Mouse (Mus musculus) heart, embryonic 16.5 days (tissue): Measurements from ENCODE around the gene Elfn1. TPM values are rescaled to one million over a fixed set of nuclear protein-coding genes. Genes with fewer than 3 reads are reported as not detected.

ENCODE experiments used
- ATAC-seq: fragments of 200-750 bp; cut with Nextera tagmentation; replicated peaks from 2 replicates; pipeline ENCODE4 v1.8.0; 2017; ENCODE audit warnings: moderate number of reproducible peaks; ENCODE audit not compliant: insufficient read depth, low FRiP score; ENCODE audit errors: extremely low read depth
- H3K27ac ChIP-seq: fragments of 300-500 bp; sonication (generic); 2 replicates; pipeline ENCODE4 v1.5.1; 2014; ENCODE audit warnings: mild to moderate bottlenecking, low read length, control low read depth, moderate library complexity
- H3K27me3 ChIP-seq: fragments of 300-500 bp; sonication (generic); 2 replicates; pipeline ENCODE4 v1.6.1; 2014; ENCODE audit warnings: low read length, mixed read lengths; ENCODE audit not compliant: control insufficient read depth, insufficient read depth
- H3K36me3 ChIP-seq: fragments of 300-500 bp; sonication (generic); 2 replicates; pipeline ENCODE4 v1.6.1; 2014; ENCODE audit not compliant: control insufficient read depth, insufficient read depth
- H3K4me1 ChIP-seq: fragments of 300-500 bp; sonication (generic); 2 replicates; pipeline ENCODE4 v1.6.1; 2014; ENCODE audit warnings: low read length, mixed read lengths; ENCODE audit not compliant: control insufficient read depth, insufficient read depth
- H3K4me2 ChIP-seq: fragments of 300-500 bp; sonication (generic); 2 replicates; pipeline ENCODE4 v1.6.1; 2014; ENCODE audit warnings: low read depth, mild to moderate bottlenecking, control low read depth, low read length
- H3K4me3 ChIP-seq: fragments of 300-500 bp; sonication (generic); 2 replicates; pipeline ENCODE4 v1.5.1; 2014; ENCODE audit warnings: mild to moderate bottlenecking, control low read depth, low read length
- H3K9ac ChIP-seq: fragments of 300-500 bp; sonication (generic); 2 replicates; pipeline ENCODE4 v1.6.1; 2014; ENCODE audit warnings: low read length, control low read depth
- H3K9me3 ChIP-seq: fragments of 300-500 bp; sonication (generic); replicated peaks from 2 replicates; pipeline ENCODE4 v1.6.1; 2016; ENCODE audit warnings: low read length; ENCODE audit not compliant: control insufficient read depth
- WGBS: fragments of 180-500 bp; shearing (Covaris S2); extraction: QIAGEN DNeasy Blood & Tissue Kit; methylation state at CpG from one replicate; pipeline ENCODE4 v1.1.7; 2014; 5-methylcytosine and 5-hydroxymethylcytosine counted together
- polyA plus RNA-seq: library from polyadenylated mRNA; unstranded; fragments of >200 nt; fragmentation: Nextera tagmentation; extraction: Ambion mirVana; gene quantifications from 2 replicates; pipeline ENCODE4 v1.2.1, GENCODE M21; 2015

Gene Elfn1
- polyA plus RNA-seq, 1 experiment from 2014 or later: 0.68 TPM

DNA sequence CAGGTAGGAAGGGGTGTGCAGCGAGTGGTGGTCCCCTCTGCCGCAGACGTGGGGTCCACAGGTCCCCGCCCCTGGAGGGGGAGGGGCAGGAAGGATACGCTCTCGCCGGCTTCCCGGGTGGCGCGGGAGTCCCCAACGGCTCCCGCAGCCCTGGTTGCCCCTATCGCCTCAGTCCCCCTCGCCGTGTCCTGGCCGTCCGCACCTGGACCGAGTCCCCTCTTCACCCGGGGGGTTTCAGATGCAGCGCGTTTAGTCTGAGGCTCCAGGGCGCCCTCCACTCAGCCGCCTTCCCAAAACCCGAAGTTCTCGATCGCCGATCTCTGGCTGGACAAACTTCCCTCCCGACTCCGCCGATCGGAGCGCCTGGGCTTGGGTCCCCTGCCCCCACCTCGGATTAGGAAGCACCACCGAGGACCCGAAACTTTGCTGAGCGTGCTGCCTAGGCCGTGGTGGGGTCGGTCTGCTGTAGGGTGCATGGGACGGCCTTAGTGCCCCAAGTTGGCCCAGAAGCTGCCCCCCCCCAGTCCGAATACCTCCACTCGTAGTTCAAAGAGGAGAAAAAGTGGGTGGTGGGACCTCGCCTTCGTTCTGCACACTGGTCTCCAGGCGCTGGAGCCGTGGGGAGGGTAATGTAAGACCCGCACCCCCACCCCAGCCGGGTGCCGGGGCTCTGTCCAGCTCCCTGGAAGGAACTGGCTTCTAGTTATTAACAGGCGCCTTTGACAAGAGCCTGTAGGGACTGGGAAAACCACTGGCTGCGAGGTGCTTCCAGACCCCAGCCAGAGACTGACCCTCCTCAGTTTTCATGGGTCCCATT, 1.3 kb downstream of the Elfn1 start:
- peak overlapping the region; percentile 98 for H3K4me2 ChIP-seq
- H3K27me3 ChIP-seq: peaks cover 85% of the 10 kb centered on the region
- under 1% methylated on average over 50 of the region's 50 CpGs for WGBS
- H3K4me1 ChIP-seq: peaks cover 13% of the 10 kb centered on the region
- peak overlapping the region; percentile 67 for H3K9ac ChIP-seq
- H3K9me3 ChIP-seq: no peaks in the 10 kb centered on the region
- H3K36me3 ChIP-seq: no peaks in the 10 kb centered on the region
- peak; percentile 4; the same call in 1 of the 2 replicates for ATAC-seq
- peak overlapping the region; percentile 61 for H3K4me3 ChIP-seq
- no peak overlapping the region for H3K27ac ChIP-seq

DNA sequence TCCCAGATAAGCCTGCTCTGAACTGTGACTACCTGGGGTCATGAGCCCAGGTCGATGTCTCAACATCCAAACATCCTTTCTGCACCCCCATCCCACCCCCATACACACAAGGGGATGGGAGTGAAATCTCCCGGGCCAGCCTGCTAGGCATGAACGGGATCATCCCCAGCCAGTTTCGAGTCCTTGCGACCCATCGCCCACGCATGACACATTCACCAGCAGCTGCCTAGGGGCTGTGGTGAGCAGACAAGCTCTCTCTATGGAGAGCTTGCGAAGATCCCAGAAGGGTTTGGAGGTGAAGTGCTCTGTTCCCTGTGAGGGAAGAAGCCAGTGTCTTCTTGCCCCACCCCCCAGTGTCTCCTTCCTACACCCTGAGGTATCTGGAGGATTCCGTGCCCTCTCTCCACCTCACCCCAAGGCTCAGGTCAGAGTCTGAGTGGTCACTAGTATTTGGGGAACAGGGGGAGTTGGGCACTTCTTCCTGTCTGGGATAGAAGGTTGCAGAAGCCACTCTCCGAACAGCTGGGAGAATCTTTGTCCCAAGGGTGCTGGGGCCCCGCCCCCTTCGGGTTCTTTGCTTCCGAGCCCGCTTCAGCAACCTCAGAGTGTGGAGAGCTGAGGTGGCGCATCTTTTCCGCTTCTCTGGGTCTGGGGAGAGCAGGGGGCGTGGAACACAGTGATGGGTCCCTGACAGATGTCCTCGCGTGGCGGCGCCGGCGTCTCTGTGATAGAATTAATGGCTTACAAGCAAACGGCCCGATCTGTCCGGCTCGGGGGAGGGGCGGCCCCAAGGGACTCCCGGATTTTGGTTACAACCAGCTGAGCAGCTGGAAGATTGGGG, 2.2 kb downstream of the Elfn1 start:
- no peaks in the 10 kb centered on the region for H3K9me3 ChIP-seq
- peaks cover 93% of the 10 kb centered on the region for H3K27me3 ChIP-seq
- no peaks in the 10 kb centered on the region for H3K36me3 ChIP-seq
- H3K4me3 ChIP-seq: peak overlapping the region; percentile 11
- no peak overlapping the region for H3K9ac ChIP-seq
- H3K27ac ChIP-seq: no peak overlapping the region
- no peak for ATAC-seq
- H3K4me2 ChIP-seq: 0 out of 2 replicates have a peak overlapping the region, but pooled peaks have one; percentile 8
- 3% methylated on average over 29 of the region's 29 CpGs for WGBS
- peaks cover 13% of the 10 kb centered on the region for H3K4me1 ChIP-seq

DNA sequence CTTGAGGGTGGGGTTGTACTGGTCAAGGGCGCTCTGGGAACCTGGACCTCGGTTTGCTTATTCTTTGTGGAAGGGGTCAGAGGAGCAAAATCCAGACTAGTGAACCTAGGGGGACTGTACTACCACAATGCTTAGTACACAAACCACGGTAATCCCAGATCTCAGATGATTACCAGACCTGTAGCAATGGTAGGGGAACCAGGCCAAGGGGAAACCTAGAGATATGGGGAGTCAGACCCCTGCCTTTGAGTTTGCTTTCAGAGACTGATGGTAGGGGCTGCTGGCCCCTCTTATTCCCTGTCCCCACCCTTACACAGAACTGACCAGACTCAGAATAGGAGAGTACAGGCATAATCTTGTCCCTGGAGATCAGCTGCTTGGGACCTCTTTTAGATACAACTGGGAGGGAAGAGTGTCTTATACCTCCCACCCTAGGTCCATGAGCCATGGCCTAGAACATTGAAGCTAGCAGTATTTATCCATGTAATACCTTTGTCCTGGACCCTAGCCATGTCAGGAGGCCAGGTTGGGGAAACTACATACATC, 3.1 kb downstream of the Elfn1 start:
- peaks cover 13% of the 10 kb centered on the region for H3K4me1 ChIP-seq
- H3K4me3 ChIP-seq: no peak overlapping the region
- no peaks in the 10 kb centered on the region for H3K9me3 ChIP-seq

DNA sequence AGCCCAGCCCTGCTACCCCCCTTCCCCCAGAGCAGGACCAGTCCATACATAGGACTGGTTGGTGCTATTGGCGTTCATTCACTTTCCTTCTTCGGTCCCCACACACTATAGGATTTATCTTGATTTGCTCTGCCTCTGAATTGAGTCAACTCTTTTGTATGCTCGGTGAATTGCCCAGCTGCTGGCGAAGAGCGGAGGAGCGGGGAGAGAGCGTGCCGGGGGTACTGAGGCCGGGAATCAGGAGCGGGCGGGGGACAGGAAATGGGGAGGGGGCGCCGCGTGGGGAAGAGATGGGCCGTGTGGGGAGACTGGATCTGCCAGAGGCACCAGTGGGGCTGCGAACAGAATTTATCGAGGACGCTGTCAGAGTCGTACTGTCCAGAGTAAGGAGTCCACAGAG, 3.8 kb downstream of the Elfn1 start:
- Histone ChIP-seq H3K9ac (no peak overlapping the region), H3K36me3 (no peaks in the 10 kb centered on the region), H3K4me1 (peaks cover 13% of the 10 kb centered on the region), H3K4me3 (no peak overlapping the region), H3K27ac (no peak overlapping the region), H3K9me3 (no peaks in the 10 kb centered on the region), H3K4me2 (no peak overlapping the region), H3K27me3 (peaks cover 94% of the 10 kb centered on the region)
- no peak for ATAC-seq
- WGBS: 6% methylated on average over 19 of the region's 19 CpGs

More for the DNA sequence above, 3.1 kb downstream of the Elfn1 start:
- WGBS: 10% methylated on average over 3 of the region's 3 CpGs
- H3K4me2 ChIP-seq: no peak overlapping the region
- H3K9ac ChIP-seq: no peak overlapping the region
- H3K36me3 ChIP-seq: no peaks in the 10 kb centered on the region
- no peak for ATAC-seq
- H3K27me3 ChIP-seq: peaks cover 94% of the 10 kb centered on the region
- no peak overlapping the region for H3K27ac ChIP-seq

DNA sequence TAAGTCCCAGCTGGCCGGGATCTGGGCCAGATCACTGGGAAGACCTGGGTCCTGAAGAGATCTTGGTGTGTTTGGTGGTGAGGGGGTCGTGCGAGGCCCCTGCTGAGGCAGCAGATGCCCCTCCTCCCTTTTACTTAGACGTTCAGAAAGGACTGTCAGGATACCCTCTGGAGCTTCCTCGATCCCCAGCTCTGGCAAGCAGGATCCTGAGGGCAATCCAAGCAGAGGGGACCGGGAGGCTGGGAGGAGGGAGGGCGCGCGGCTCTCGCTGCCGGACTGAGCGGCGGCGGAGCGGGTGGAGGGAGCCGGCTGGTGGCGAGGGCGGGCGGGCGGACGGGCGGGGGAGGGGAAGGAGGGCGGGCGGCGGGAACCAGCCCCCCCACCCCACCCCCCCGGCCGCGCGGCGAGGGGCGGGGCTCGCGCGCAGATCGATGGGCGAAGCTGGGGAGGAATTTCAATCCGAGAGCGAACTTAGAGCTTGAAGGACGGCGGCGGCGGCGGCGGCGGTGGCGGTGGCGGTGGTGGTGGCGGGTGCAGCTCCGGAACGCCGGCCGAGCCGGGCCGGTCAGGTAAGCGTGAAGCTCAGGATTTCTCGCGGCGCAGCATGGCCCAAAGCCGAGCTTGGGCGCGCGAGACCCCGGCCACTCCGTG, 4.5 kb downstream of the Elfn1 start:
- peak overlapping the region; percentile 53; the same call in 1 of the 2 replicates for H3K9ac ChIP-seq
- peak overlapping the region; percentile 51 for H3K4me3 ChIP-seq
- H3K36me3 ChIP-seq: no peaks in the 10 kb centered on the region
- peaks cover 13% of the 10 kb centered on the region for H3K4me1 ChIP-seq
- under 1% methylated on average over 35 of the region's 64 CpGs for WGBS
- peak overlapping the region; percentile 77 for H3K4me2 ChIP-seq
- H3K9me3 ChIP-seq: no peaks in the 10 kb centered on the region
- peaks cover 89% of the 10 kb centered on the region for H3K27me3 ChIP-seq
- no peak overlapping the region for H3K27ac ChIP-seq
- no peak for ATAC-seq

DNA sequence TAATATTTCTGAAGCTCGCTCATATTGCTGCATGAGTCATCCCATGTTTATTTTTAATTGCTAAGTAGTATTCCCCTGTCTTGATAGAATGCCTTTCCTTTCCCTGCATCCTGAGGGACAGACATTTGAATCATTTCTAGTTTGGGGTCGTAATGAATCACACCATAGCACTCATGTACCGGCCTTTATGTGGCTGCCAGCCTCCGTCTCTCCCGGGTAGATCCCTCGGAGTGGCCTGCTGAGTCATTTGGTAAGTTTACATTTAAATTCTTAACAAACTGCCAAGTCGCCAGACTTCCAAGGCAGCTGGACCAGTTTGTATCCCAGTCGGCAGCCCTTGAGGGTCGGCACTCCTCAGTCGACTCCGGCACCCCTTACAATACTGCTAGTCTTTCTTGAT, 13.9 kb downstream of the Elfn1 start:
- H3K36me3 ChIP-seq: no peaks in the 10 kb centered on the region
- H3K4me1 ChIP-seq: no peaks in the 10 kb centered on the region
- no peak overlapping the region for H3K4me3 ChIP-seq
- 59% methylated on average over 11 of the region's 11 CpGs for WGBS
- no peak overlapping the region for H3K27ac ChIP-seq
- no peak overlapping the region for H3K9ac ChIP-seq
- H3K27me3 ChIP-seq: peaks cover 22% of the 10 kb centered on the region
- H3K9me3 ChIP-seq: peaks cover 6% of the 10 kb centered on the region
- no peak overlapping the region for H3K4me2 ChIP-seq
- no peak for ATAC-seq

DNA sequence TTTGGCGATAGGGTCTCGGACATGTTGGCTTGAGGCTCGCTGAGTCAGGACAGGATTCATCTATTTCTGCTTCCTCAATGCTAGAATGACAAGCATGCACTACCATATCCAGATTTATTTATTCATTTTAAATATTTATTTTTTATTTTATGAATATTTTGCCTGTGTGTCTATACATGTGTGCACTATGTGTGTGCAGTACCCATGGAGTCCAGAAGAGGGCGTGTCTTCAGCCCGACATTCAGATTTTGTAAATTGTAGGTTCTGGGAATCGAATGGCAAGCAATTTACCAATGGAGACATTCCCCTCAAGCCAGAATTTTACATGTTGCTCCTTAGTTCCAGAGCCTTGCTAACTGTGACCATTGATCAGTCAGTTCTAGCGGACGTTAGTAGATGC, 16.1 kb downstream of the Elfn1 start:
- no peak overlapping the region for H3K27ac ChIP-seq
- no peak for ATAC-seq

DNA sequence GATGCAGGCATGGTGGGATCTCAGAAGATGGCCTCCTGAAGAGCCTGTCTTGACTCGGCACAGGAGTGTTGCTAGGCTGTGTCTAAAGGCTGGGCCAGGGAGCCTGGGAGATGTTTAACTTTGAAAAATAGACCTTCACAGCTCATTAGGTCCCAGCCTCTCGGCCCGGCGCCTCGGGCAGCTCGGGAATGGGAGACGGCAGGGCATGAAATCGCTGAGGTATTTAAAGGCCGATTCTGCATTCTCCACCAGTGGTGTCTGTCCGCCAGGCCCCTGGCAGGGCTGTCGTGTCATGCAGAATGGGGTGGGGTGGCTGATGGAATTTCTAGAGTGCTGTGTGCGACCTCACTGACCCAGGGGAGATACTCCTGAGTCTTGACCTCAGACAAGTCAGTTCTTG, 22.4 kb downstream of the Elfn1 start:
- Histone ChIP-seq H3K4me1 (0 out of 2 replicates have a peak, but pooled peaks cover 2% of the 10 kb centered on the region), H3K36me3 (no peaks in the 10 kb centered on the region), H3K9me3 (no peaks in the 10 kb centered on the region), H3K27ac (no peak overlapping the region), H3K27me3 (peaks cover 20% of the 10 kb centered on the region), H3K4me2 (no peak overlapping the region), H3K4me3 (no peak overlapping the region), H3K9ac (no peak overlapping the region)
- no peak for ATAC-seq
- WGBS: 82% methylated on average over 12 of the region's 12 CpGs

More for the DNA sequence above, 16.1 kb downstream of the Elfn1 start:
- peaks cover 6% of the 10 kb centered on the region for H3K9me3 ChIP-seq
- no peak overlapping the region for H3K9ac ChIP-seq
- no peaks in the 10 kb centered on the region for H3K36me3 ChIP-seq
- H3K27me3 ChIP-seq: peaks cover 12% of the 10 kb centered on the region
- no peak overlapping the region for H3K4me3 ChIP-seq
- 84% methylated on average over 8 of the region's 8 CpGs for WGBS
- H3K4me1 ChIP-seq: no peaks in the 10 kb centered on the region
- no peak overlapping the region for H3K4me2 ChIP-seq
